Mouse (Mus musculus): ENCODE measurements around the gene Cntfr.
"Not testable (repeated sequence)": the region's sequence is repeated elsewhere in the genome, so short reads cannot be mapped to it uniquely, and the experiment has no call there.

- TF ChIP-seq EP300, CTCF (IDR thresholded peaks at IDR 0.05; ENCODE audit: low read depth): not testable (repeated sequence)
Measured at GRCm38 (mm10) chr4:41696452-41696851, 437 bp downstream of the Cntfr start.
